Comparison of ENCODE assay signal across 8 mouse cellular contexts in the genomic region with DNA sequence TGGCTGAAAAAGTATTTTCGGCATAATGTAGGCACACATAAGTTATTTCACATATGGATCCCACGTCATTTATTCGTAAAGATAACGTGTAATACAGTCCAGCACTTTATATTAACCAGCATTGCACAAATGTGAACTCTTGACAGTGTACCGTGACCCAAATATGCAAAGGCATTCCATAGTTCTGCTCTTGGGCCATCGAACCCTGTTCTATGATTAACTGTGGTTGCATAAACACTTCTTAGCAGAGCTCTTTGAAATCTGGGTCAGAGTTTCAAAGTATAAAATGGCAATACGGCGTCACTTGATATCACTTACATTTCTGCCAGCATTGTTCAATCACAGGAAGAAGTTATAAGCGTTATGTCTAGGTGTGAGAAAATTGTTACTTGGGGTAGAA. TPM values are rescaled to one million over a fixed set of nuclear protein-coding genes. Genes with fewer than 3 reads are reported as not detected.
A peak's percentile ranks its signal among the peaks of the same experiment; 100 is the strongest.
DNase-seq lines count a peak whose midpoint lies in the region; ATAC-seq lines count a peak whose summit lies in the region.

No protein-coding gene starts in this region.

- no peak for ATAC-seq in neural tube, embryonic 11.5 days (ENCODE audit: insufficient read depth, low FRiP score, low TSS enrichment)
- no peak for ATAC-seq in forebrain, embryonic 14.5 days
- ATAC-seq in limb, embryonic 15.5 days (ENCODE audit: insufficient number of reproducible peaks, low FRiP score, low TSS enrichment, low read depth) = no peak
- no peak for ATAC-seq in stomach, embryonic 16.5 days (ENCODE audit: insufficient read depth, low FRiP score)

- peak overlapping the region; percentile 99 for H3K4me3 ChIP-seq in neural tube, embryonic 11.5 days (ENCODE audit: low read depth, low read length)
- peak overlapping the region; percentile 100; the same call in 1 of the 2 replicates for H3K4me3 ChIP-seq in forebrain, embryonic 14.5 days (ENCODE audit: low read depth, low read length)
- peak overlapping the region; percentile 66 for H3K4me3 ChIP-seq in limb, embryonic 15.5 days
- H3K4me3 ChIP-seq in stomach, embryonic 16.5 days (replicated peaks; ENCODE audit: low read length) = peak overlapping the region; percentile 97

- H3K4me1 ChIP-seq in neural tube, embryonic 11.5 days (ENCODE audit: control insufficient read depth, insufficient read depth, low read length) = peaks cover 8% of the 10 kb centered on the region; the same call in 1 of the 2 replicates
- peaks cover 16% of the 10 kb centered on the region for H3K4me1 ChIP-seq in forebrain, embryonic 14.5 days (ENCODE audit: control insufficient read depth, insufficient read depth, low read length)
- H3K4me1 ChIP-seq in limb, embryonic 15.5 days = peaks cover 18% of the 10 kb centered on the region
- peaks cover 18% of the 10 kb centered on the region for H3K4me1 ChIP-seq in stomach, embryonic 16.5 days (ENCODE audit: control insufficient read depth, insufficient read depth, low read length)

- peak overlapping the region; percentile 56 for H3K4me2 ChIP-seq in neural tube, embryonic 11.5 days (ENCODE audit: low read depth)
- H3K4me2 ChIP-seq in forebrain, embryonic 14.5 days (ENCODE audit: low read length) = peak overlapping the region; percentile 66
- H3K4me2 ChIP-seq in limb, embryonic 15.5 days = peak overlapping the region; percentile 68
- peak overlapping the region; percentile 84 for H3K4me2 ChIP-seq in stomach, embryonic 16.5 days (ENCODE audit: low read depth, low read length)

- WGBS in neural tube, embryonic 11.5 days = 93% methylated on average over 9 of the region's 9 CpGs
- WGBS in forebrain, embryonic 14.5 days = 93% methylated on average over 9 of the region's 9 CpGs
- WGBS in limb, embryonic 15.5 days = 82% methylated on average over 9 of the region's 9 CpGs
- 78% methylated on average over 9 of the region's 9 CpGs for WGBS in stomach, embryonic 16.5 days

- no peak for DNase-seq in neural tube, embryonic 11.5 days (ENCODE audit: low spot score)
- DNase-seq in neural tube, embryonic 10.5 days (ENCODE audit: extremely low spot score, low spot score) = no peak
- no peak for DNase-seq in forebrain, embryonic 14.5 days (ENCODE audit: low spot score)
- no peak for DNase-seq in gastrocnemius, postnatal 10 days
- DNase-seq in natural killer cell, adult 2 months (ENCODE audit: low spot score in 2 of 2) = no peak
- DNase-seq in spleen, postnatal 10 days (ENCODE audit: low spot score in 2 of 2) = no peak

- H3K27ac ChIP-seq in neural tube, embryonic 11.5 days (ENCODE audit: low read depth, low read length) = no peak overlapping the region
- H3K27ac ChIP-seq in forebrain, embryonic 14.5 days (ENCODE audit: low read depth, low read length) = no peak overlapping the region
- H3K27ac ChIP-seq in limb, embryonic 15.5 days = peak overlapping the region; percentile 88; the same call in 1 of the 2 replicates
- peak overlapping the region; percentile 91; the same call in 1 of the 2 replicates for H3K27ac ChIP-seq in stomach, embryonic 16.5 days (ENCODE audit: low read length)

- H3K9ac ChIP-seq in neural tube, embryonic 11.5 days (ENCODE audit: low read length) = no peak overlapping the region; the same call in 1 of the 2 replicates
- H3K9ac ChIP-seq in forebrain, embryonic 14.5 days (ENCODE audit: low read length) = peak overlapping the region; percentile 95; the same call in 1 of the 2 replicates
- H3K9ac ChIP-seq in limb, embryonic 15.5 days = no peak overlapping the region
- peak overlapping the region; percentile 99; the same call in 1 of the 2 replicates for H3K9ac ChIP-seq in stomach, embryonic 16.5 days (ENCODE audit: low read length)

- H3K36me3 ChIP-seq in neural tube, embryonic 11.5 days (ENCODE audit: control insufficient read depth, insufficient read depth, low read length) = no peaks in the 10 kb centered on the region
- H3K36me3 ChIP-seq in forebrain, embryonic 14.5 days (ENCODE audit: control insufficient read depth, insufficient read depth, low read length) = no peaks in the 10 kb centered on the region
- no peaks in the 10 kb centered on the region for H3K36me3 ChIP-seq in limb, embryonic 15.5 days
- no peaks in the 10 kb centered on the region for H3K36me3 ChIP-seq in stomach, embryonic 16.5 days (ENCODE audit: control insufficient read depth, insufficient read depth, low read length)

- no peaks in the 10 kb centered on the region for H3K27me3 ChIP-seq in neural tube, embryonic 11.5 days (ENCODE audit: control insufficient read depth, insufficient read depth, low read length)
- no peaks in the 10 kb centered on the region for H3K27me3 ChIP-seq in forebrain, embryonic 14.5 days (replicated peaks; ENCODE audit: control insufficient read depth, insufficient read depth, low read length)
- no peaks in the 10 kb centered on the region for H3K27me3 ChIP-seq in limb, embryonic 15.5 days
- no peaks in the 10 kb centered on the region for H3K27me3 ChIP-seq in stomach, embryonic 16.5 days (ENCODE audit: control insufficient read depth, insufficient read depth, low read length)

- no peaks in the 10 kb centered on the region for H3K9me3 ChIP-seq in neural tube, embryonic 11.5 days (ENCODE audit: control insufficient read depth, low read length)
- no peaks in the 10 kb centered on the region for H3K9me3 ChIP-seq in forebrain, embryonic 14.5 days (replicated peaks; ENCODE audit: control insufficient read depth, low read length)
- H3K9me3 ChIP-seq in limb, embryonic 15.5 days = no peaks in the 10 kb centered on the region
- no peaks in the 10 kb centered on the region for H3K9me3 ChIP-seq in stomach, embryonic 16.5 days (replicated peaks; ENCODE audit: control insufficient read depth, low read length)

RNA-seq across cellular contexts. Expression of gene Ubqln1, which starts 0.9 kb away (rescaled TPM):
- 160 and 170 TPM in 2 replicates for polyA plus RNA-seq in neural tube, embryonic 11.5 days (2014; fragmentation: Nextera tagmentation; extraction: Ambion mirVana)
- 95.9 and 108 TPM in 2 replicates for polyA plus RNA-seq in forebrain, embryonic 14.5 days (2014; fragmentation: Nextera tagmentation; extraction: Ambion mirVana)
- 98.8 and 108 TPM in 2 replicates for polyA plus RNA-seq in limb, embryonic 15.5 days (2015; fragmentation: Nextera tagmentation; extraction: Ambion mirVana)
- 73.7 and 80.1 TPM in 2 replicates for polyA plus RNA-seq in stomach, embryonic 16.5 days (2015; fragmentation: Nextera tagmentation; extraction: Ambion mirVana)
- total RNA-seq in gastrocnemius, postnatal 10 days (2021) = 10 to 100 TPM; 48.8 to 53.6 TPM

RNA-seq across cellular contexts. Expression of gene Idnk, which starts 58.9 kb away (rescaled TPM):
- polyA plus RNA-seq in neural tube, embryonic 11.5 days (2014; fragmentation: Nextera tagmentation; extraction: Ambion mirVana) = 46.3 and 54.4 TPM in 2 replicates
- 58.6 and 72.4 TPM in 2 replicates for polyA plus RNA-seq in forebrain, embryonic 14.5 days (2014; fragmentation: Nextera tagmentation; extraction: Ambion mirVana)
- polyA plus RNA-seq in limb, embryonic 15.5 days (2015; fragmentation: Nextera tagmentation; extraction: Ambion mirVana) = 29.3 and 33.0 TPM in 2 replicates
- polyA plus RNA-seq in stomach, embryonic 16.5 days (2015; fragmentation: Nextera tagmentation; extraction: Ambion mirVana) = 36.8 and 41.7 TPM in 2 replicates
- 1 to 10 TPM; 9.6 to 9.7 TPM for total RNA-seq in gastrocnemius, postnatal 10 days (2021)

RNA-seq across cellular contexts. Expression of gene Gkap1, which starts 59.1 kb away (rescaled TPM):
- polyA plus RNA-seq in neural tube, embryonic 11.5 days (2014; fragmentation: Nextera tagmentation; extraction: Ambion mirVana) = 40.4 and 44.9 TPM in 2 replicates
- polyA plus RNA-seq in forebrain, embryonic 14.5 days (2014; fragmentation: Nextera tagmentation; extraction: Ambion mirVana) = 23.3 and 24.2 TPM in 2 replicates
- 23.8 and 26.4 TPM in 2 replicates for polyA plus RNA-seq in limb, embryonic 15.5 days (2015; fragmentation: Nextera tagmentation; extraction: Ambion mirVana)
- polyA plus RNA-seq in stomach, embryonic 16.5 days (2015; fragmentation: Nextera tagmentation; extraction: Ambion mirVana) = 14.4 and 17.3 TPM in 2 replicates
- total RNA-seq in gastrocnemius, postnatal 10 days (2021) = 10 to 100 TPM; 24.9 to 26.7 TPM

Comparison
In these comparisons a context has a peak if more than half of its experiments do, and no peak if none do; other contexts are left out.
1. H3K27ac ChIP-seq: peak in limb, embryonic 15.5 days (single experiment) and stomach, embryonic 16.5 days (single experiment); none in neural tube, embryonic 11.5 days (single experiment) and forebrain, embryonic 14.5 days (single experiment).
2. H3K9ac ChIP-seq: peak in forebrain, embryonic 14.5 days (single experiment) and stomach, embryonic 16.5 days (single experiment); none in neural tube, embryonic 11.5 days (single experiment) and limb, embryonic 15.5 days (single experiment).
3. Peak in every context shown above with its lines, with median percentiles within 50 percentile points of each other: H3K4me2 ChIP-seq and H3K4me3 ChIP-seq.